Mouse (Mus musculus): ENCODE results near the gene Ccdc85b. TPM values are rescaled to one million over a fixed set of nuclear protein-coding genes. Genes with fewer than 3 reads are reported as not detected.
A peak's percentile ranks its signal among the peaks of the same experiment; 100 is the strongest.

Ccdc85b gene
- polyA plus RNA-seq, 1 experiment from 2014 or later: 7.8 TPM

DNA sequence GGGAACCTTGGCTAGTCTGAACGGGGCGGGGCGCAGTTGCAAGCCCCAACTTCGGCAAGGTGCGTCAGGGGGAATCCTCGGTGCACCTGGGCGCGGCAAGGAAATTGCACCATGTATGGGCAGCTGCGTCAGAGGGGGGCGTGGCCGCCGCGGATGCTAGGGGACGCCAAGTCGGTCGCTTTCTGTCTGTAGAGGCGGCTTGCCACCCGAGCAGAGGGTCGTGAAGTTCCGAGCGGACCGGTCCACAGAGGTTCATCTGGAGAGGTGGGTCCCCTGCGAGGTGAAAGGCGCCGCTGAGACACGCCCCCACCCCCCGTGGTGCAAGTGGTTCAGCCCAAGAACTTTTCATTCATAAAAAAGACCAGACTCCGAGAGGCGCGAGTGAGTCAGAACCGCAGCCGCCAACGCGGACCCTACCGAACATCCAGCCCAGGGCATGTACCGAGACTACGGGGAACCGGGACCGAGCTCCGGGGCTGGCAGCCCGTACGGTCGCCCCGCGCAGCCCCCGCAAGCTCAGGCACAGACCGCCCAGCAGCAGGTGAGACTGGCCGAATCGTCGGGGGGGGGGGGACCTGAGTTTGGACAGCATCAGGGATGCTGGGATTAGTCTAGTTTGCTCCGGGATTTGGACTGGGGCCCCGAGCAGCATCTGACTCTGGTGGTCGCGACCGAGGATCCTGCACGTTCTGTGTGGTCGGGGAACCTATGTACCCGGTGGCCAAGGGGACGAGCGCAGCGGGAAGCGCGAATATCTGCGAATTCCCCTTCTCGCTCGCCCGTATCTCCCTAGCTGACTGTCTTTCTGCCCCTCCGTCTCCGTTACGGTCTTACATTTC lies 10.0 kb downstream of the Ccdc85b start, which contains the start of gene Fosl1:
TSS of gene Fosl1 (plus strand) at position 33 of the 839 bp plus-strand sequence.
- peaks cover 35% of the 10 kb centered on the region for H3K27me3 ChIP-seq (ENCODE audit: insufficient read depth, low read length)
- H3K9ac ChIP-seq (replicated peaks; ENCODE audit: low read length): peak within 1 kb of the TSS; percentile 58
- peak within 1 kb of the TSS; percentile 63 for H3K4me3 ChIP-seq (ENCODE audit: low read length)
- H3K9me3 ChIP-seq (ENCODE audit: low read length): no peaks in the 10 kb centered on the region; the same call in 1 of the 2 replicates
- H3K36me3 ChIP-seq (ENCODE audit: insufficient read depth, low read length): no peaks in the 10 kb centered on the region
- WGBS: 0% methylated on average over 68 of the region's 70 CpGs
- ATAC-seq (ENCODE audit: low FRiP score, low TSS enrichment): peak; percentile 72
- no peak within 1 kb of the TSS for H3K27ac ChIP-seq (ENCODE audit: low read length)
- peak within 1 kb of the TSS; percentile 99 for H3K4me2 ChIP-seq (replicated peaks; ENCODE audit: low read depth, low read length)
- H3K4me1 ChIP-seq (ENCODE audit: insufficient read depth, low read length): peaks cover 24% of the 10 kb centered on the region

DNA sequence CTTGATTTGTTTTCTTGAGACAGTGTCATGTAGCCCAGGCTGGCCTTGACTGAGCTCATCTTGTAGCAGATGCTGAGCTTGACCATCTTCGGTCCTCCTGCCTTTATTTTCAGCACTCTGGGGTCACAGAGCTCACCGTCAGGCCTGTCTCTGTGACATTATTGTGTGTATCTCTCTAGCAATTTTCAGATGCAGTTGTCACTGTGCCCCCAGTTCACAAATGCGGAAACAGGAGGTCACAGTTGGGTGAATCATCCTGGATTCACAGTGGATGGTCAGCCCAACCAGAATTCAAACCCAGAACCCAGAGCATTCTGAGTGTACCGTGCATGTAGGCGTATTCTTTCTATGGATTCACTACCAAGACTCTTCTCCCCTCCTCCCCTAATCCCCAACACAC lies 11.9 kb downstream of the Ccdc85b start:
- ATAC-seq (ENCODE audit: low FRiP score, low TSS enrichment): no peak
- H3K36me3 ChIP-seq (ENCODE audit: insufficient read depth, low read length): no peaks in the 10 kb centered on the region
- no peaks in the 10 kb centered on the region; the same call in 1 of the 2 replicates for H3K9me3 ChIP-seq (ENCODE audit: low read length)
- H3K4me3 ChIP-seq (ENCODE audit: low read length): no peak overlapping the region
- H3K9ac ChIP-seq (replicated peaks; ENCODE audit: low read length): no peak overlapping the region
- no peak overlapping the region for H3K27ac ChIP-seq (ENCODE audit: low read length)
- 86% methylated on average over 5 of the region's 5 CpGs for WGBS
- no peak overlapping the region for H3K4me2 ChIP-seq (replicated peaks; ENCODE audit: low read depth, low read length)
- peaks cover 35% of the 10 kb centered on the region for H3K27me3 ChIP-seq (ENCODE audit: insufficient read depth, low read length)
- peaks cover 24% of the 10 kb centered on the region for H3K4me1 ChIP-seq (ENCODE audit: insufficient read depth, low read length)

DNA sequence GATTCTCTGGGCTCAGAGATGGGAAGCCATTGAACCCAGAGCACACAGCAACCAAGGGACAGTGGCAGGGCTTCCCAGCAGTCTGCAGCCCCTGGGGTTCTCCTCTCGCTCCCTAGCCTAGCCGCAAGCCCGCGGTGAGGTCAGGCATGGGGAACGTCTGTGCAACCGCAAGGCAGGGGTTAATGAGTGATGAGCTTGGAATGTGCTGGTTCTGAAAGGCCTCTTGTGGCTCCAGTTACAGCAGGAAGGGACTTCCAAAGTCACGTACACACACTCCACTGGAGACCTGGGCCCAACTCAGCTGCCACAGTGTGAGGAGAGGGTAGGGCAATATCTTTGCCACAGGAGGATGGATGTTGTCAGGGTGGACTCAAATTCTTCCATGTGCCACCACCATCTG lies 12.7 kb downstream of the Ccdc85b start:
- H3K4me2 ChIP-seq (replicated peaks; ENCODE audit: low read depth, low read length): no peak overlapping the region
- 0 out of 2 replicates have a peak, but pooled peaks have one; percentile 52 for ATAC-seq (ENCODE audit: low FRiP score, low TSS enrichment)
- H3K36me3 ChIP-seq (ENCODE audit: insufficient read depth, low read length): no peaks in the 10 kb centered on the region
- WGBS: 14% methylated on average over 7 of the region's 7 CpGs
- peaks cover 24% of the 10 kb centered on the region for H3K4me1 ChIP-seq (ENCODE audit: insufficient read depth, low read length)
- H3K9ac ChIP-seq (replicated peaks; ENCODE audit: low read length): no peak overlapping the region
- peaks cover 5% of the 10 kb centered on the region for H3K9me3 ChIP-seq (ENCODE audit: low read length)
- H3K27me3 ChIP-seq (ENCODE audit: insufficient read depth, low read length): peaks cover 35% of the 10 kb centered on the region
- H3K4me3 ChIP-seq (ENCODE audit: low read length): no peak overlapping the region
- no peak overlapping the region for H3K27ac ChIP-seq (ENCODE audit: low read length)

DNA sequence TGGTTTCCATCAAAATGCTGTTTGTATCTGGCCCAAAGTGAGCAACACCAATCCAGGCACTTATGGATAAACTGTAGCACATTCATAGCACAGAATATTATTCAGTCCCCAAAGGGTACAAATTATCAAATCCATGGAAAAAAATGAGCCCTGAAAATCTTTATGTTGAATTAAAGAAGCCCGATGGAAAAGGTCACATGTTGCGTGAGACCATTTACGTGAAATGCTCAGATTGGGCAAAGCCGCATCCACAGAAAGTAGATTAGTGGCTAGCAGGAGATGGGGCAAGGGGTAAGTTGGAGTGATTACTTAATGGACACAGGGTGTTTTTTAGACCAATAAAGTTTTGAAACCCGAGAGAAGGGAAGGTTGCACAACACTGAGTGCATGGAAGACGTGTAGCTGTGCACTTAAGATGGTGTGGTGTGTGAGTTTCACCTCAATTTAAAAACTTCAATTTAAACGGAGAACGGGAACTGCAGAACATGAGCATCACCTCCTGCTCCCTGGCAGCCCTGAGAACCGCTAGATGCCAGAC lies 13.3 kb downstream of the Ccdc85b start:
- peaks cover 5% of the 10 kb centered on the region for H3K9me3 ChIP-seq (ENCODE audit: low read length)
- no peak overlapping the region for H3K4me3 ChIP-seq (ENCODE audit: low read length)
- WGBS: 58% methylated on average over 9 of the region's 9 CpGs
- peaks cover 24% of the 10 kb centered on the region for H3K4me1 ChIP-seq (ENCODE audit: insufficient read depth, low read length)
- H3K9ac ChIP-seq (replicated peaks; ENCODE audit: low read length): no peak overlapping the region
- H3K36me3 ChIP-seq (ENCODE audit: insufficient read depth, low read length): no peaks in the 10 kb centered on the region
- peaks cover 29% of the 10 kb centered on the region for H3K27me3 ChIP-seq (ENCODE audit: insufficient read depth, low read length)
- H3K27ac ChIP-seq (ENCODE audit: low read length): no peak overlapping the region
- no peak overlapping the region for H3K4me2 ChIP-seq (replicated peaks; ENCODE audit: low read depth, low read length)
- no peak for ATAC-seq (ENCODE audit: low FRiP score, low TSS enrichment)

DNA sequence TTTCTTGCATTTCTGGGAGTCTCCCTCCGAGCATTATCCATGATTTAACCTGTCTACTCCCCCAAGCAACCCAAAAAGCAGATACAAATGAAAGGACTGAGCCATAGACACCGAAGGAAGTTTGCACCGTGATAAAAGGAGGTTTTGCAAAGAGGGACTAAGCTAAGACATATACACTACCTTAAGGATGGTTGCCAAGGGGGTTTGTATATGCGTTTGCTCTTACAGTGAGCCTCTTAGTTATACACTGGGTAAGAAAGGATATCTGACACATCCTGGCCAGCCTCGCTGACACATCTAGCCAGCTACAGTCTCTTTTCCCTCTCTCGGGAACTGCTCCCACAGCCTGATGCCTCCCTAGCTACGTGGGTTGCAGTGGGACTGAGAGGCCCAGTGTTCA lies 23.7 kb downstream of the Ccdc85b start:
- Histone ChIP-seq H3K27ac (ENCODE audit: low read length) (peak overlapping the region; percentile 77; the same call in 1 of the 2 replicates), H3K4me3 (ENCODE audit: low read length) (no peak overlapping the region), H3K9ac (replicated peaks; ENCODE audit: low read length) (peak overlapping the region; percentile 67; the same call in 1 of the 2 replicates), H3K36me3 (ENCODE audit: insufficient read depth, low read length) (no peaks in the 10 kb centered on the region), H3K4me1 (ENCODE audit: insufficient read depth, low read length) (peaks cover 15% of the 10 kb centered on the region), H3K9me3 (ENCODE audit: low read length) (no peaks in the 10 kb centered on the region), H3K27me3 (ENCODE audit: insufficient read depth, low read length) (no peaks in the 10 kb centered on the region), H3K4me2 (replicated peaks; ENCODE audit: low read depth, low read length) (peak overlapping the region; percentile 73)
- 65% methylated on average over 7 of the region's 7 CpGs for WGBS
- no peak for ATAC-seq (ENCODE audit: low FRiP score, low TSS enrichment)

DNA sequence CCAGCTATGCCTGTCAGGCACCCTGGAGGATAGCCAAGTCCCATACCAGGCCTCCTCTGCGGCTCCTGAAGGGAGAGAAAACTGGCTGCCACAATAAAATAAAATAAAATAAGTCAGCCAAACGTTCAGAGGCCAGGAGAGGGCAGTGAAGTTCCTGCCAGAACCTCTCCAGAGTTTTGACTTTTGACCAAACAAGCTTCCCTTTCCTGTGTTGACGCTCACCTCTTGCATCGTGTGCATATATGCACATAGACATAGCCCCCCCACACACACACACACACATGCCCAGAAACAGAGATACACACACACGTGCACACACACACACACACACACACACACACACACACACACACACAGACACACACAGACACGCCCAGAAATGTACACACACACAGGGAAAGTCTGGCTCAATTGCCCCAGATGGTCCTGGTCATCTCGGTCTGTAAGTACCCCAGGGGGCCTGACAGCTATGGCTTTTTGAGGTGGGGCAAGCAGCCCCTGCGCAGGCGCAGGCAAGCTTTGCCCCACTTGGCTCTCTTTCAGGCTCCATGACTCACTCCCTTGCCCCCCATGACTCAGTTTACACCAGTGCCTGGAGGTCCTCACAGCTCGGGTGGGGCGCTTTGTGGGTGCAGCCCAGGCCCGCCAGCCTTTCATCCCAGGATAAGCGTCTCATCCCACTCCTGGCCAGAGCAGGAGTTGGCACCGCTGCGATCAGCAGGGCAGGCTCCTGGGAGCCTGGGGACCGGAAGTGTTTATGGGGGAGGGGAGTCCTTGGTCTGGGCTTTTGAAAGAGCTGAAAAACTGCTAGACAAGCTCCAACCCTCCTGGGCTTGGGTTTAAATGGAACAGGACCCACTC lies 24.5 kb downstream of the Ccdc85b start:
- Histone ChIP-seq H3K36me3 (ENCODE audit: insufficient read depth, low read length) (no peaks in the 10 kb centered on the region), H3K9ac (replicated peaks; ENCODE audit: low read length) (peak overlapping the region; percentile 67), H3K27me3 (ENCODE audit: insufficient read depth, low read length) (no peaks in the 10 kb centered on the region), H3K27ac (ENCODE audit: low read length) (peak overlapping the region; percentile 77), H3K4me3 (ENCODE audit: low read length) (peak overlapping the region; percentile 42), H3K9me3 (ENCODE audit: low read length) (no peaks in the 10 kb centered on the region), H3K4me2 (replicated peaks; ENCODE audit: low read depth, low read length) (peak overlapping the region; percentile 73), H3K4me1 (ENCODE audit: insufficient read depth, low read length) (peaks cover 15% of the 10 kb centered on the region)
- 6% methylated on average over 16 of the region's 16 CpGs for WGBS
- peak; percentile 73; the same call in 1 of the 2 replicates for ATAC-seq (ENCODE audit: low FRiP score, low TSS enrichment)

DNA sequence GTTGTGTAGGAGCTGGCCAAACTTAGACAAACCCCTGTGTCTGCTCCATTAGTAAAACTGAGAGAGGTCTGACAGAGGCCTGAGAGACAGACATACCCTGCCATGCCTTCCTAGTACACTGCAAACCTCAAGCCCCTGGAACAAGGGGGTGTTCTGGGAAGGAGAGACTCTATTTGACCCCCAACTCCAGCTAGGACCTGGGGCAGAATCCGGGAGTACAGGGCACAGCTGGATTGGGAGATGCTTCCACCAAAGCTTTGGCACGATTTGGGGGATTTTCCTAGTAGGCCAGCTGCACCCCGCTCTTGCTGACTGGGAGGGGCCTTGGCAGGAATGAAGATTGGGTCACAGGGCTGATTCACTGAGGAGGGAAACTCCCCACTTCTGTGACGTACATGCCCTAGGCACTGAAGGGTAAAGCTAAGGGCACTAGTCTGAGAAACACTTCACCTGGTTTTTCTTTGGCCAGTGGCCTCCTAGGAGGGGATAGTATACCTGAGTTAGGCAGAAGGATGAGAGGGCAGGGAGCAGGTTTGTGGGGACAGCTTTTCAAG lies 25.7 kb downstream of the Ccdc85b start:
- H3K9ac ChIP-seq (replicated peaks; ENCODE audit: low read length): no peak overlapping the region
- no peak overlapping the region for H3K27ac ChIP-seq (ENCODE audit: low read length)
- no peaks in the 10 kb centered on the region for H3K27me3 ChIP-seq (ENCODE audit: insufficient read depth, low read length)
- no peak overlapping the region for H3K4me2 ChIP-seq (replicated peaks; ENCODE audit: low read depth, low read length)
- peaks cover 16% of the 10 kb centered on the region for H3K4me1 ChIP-seq (ENCODE audit: insufficient read depth, low read length)
- no peak overlapping the region for H3K4me3 ChIP-seq (ENCODE audit: low read length)
- H3K36me3 ChIP-seq (ENCODE audit: insufficient read depth, low read length): peaks cover 3% of the 10 kb centered on the region; the same call in 1 of the 2 replicates
- H3K9me3 ChIP-seq (ENCODE audit: low read length): no peaks in the 10 kb centered on the region
- WGBS: 67% methylated on average over 4 of the region's 4 CpGs
- no peak for ATAC-seq (ENCODE audit: low FRiP score, low TSS enrichment)

DNA sequence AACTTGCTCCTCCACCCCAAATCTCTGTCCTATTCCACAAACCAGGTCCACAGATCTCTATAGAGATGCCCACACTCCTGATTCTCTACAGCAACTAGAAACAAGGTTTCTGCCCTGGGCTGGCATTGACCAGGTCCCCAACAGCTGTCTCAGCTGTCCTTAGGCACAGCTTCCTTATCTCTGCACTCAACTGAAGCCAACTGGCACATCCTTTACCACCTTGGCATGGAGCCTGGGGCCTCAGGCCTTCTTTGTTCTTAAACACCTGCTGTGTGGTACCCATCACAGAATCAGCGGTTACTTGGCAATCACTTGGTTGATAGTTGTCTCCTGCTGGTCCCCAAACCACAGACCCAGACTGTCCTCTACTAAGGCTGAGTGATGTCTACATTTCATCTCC lies 27.3 kb downstream of the Ccdc85b start:
- H3K27ac ChIP-seq (ENCODE audit: low read length): no peak overlapping the region
- H3K36me3 ChIP-seq (ENCODE audit: insufficient read depth, low read length): peaks cover 12% of the 10 kb centered on the region
- no peak overlapping the region for H3K4me2 ChIP-seq (replicated peaks; ENCODE audit: low read depth, low read length)
- 90% methylated on average over 1 of the region's 1 CpGs for whole genome bisulfite sequencing
- H3K27me3 ChIP-seq (ENCODE audit: insufficient read depth, low read length): no peaks in the 10 kb centered on the region
- no peak overlapping the region for H3K9ac ChIP-seq (replicated peaks; ENCODE audit: low read length)
- peaks cover 29% of the 10 kb centered on the region for H3K4me1 ChIP-seq (ENCODE audit: insufficient read depth, low read length)
- no peaks in the 10 kb centered on the region for H3K9me3 ChIP-seq (ENCODE audit: low read length)
- H3K4me3 ChIP-seq (ENCODE audit: low read length): no peak overlapping the region
- no peak for ATAC-seq (ENCODE audit: low FRiP score, low TSS enrichment)

DNA sequence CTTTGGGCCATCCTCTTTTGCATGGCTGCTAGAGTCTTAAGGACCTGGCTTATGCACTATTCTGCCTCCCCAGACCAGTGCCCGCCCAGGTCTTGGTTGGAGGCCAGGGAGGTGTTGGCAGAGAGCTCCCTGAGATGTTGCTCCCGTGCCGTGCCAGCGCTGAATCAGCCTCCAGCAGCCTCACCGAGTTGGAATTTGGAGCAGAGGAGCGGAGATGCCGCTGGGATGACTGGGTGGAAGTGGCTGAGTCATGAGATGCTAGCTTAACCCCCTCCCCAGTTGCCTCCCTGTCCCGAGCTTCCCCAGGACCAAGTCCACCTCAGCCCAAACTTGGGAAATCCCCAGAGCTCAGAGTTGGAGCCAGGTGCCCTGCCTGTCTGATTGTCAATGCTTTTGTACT lies 27.9 kb downstream of the Ccdc85b start:
- Histone ChIP-seq H3K4me3 (ENCODE audit: low read length) (no peak overlapping the region), H3K36me3 (ENCODE audit: insufficient read depth, low read length) (peaks cover 12% of the 10 kb centered on the region), H3K27me3 (ENCODE audit: insufficient read depth, low read length) (no peaks in the 10 kb centered on the region), H3K4me2 (replicated peaks; ENCODE audit: low read depth, low read length) (no peak overlapping the region), H3K9ac (replicated peaks; ENCODE audit: low read length) (no peak overlapping the region), H3K9me3 (ENCODE audit: low read length) (no peaks in the 10 kb centered on the region), H3K4me1 (ENCODE audit: insufficient read depth, low read length) (peaks cover 29% of the 10 kb centered on the region), H3K27ac (ENCODE audit: low read length) (no peak overlapping the region)
- ATAC-seq (ENCODE audit: low FRiP score, low TSS enrichment): no peak
- 72% methylated on average over 8 of the region's 8 CpGs for WGBS

Measured in kidney, embryonic 16.5 days (tissue).